Mouse (Mus musculus) G1E (cell line): Measurements from ENCODE around the gene Dnmt3a. TPM values are rescaled to one million over a fixed set of nuclear protein-coding genes. Genes with fewer than 3 reads are reported as not detected.

Experiments
- ATAC-seq: 2 replicates; pipeline ENCODE4 v1.8.0; 2016; ENCODE audit warnings: mild to moderate bottlenecking; ENCODE audit not compliant: insufficient number of reproducible peaks, poor library complexity, low FRiP score, severe bottlenecking; ENCODE audit errors: extremely low read depth
- DNase-seq: peaks from one replicate; pipeline ENCODE4 v3.0.0; 2012; ENCODE audit warnings: low spot score
- H3K27me3 ChIP-seq: 2 replicates; pipeline ENCODE4 v1.6.1; 2012; ENCODE audit warnings: mild to moderate bottlenecking, low read length, inconsistent platforms; ENCODE audit not compliant: insufficient read depth
- H3K36me3 ChIP-seq: replicated peaks from 2 replicates; pipeline ENCODE3; 2012; ENCODE audit warnings: mild to moderate bottlenecking, inconsistent platforms
- H3K4me1 ChIP-seq: 2 replicates; pipeline ENCODE4 v1.6.1; 2012; ENCODE audit warnings: low read depth, low read length, inconsistent platforms, mixed read lengths; ENCODE audit not compliant: insufficient read depth
- H3K4me3 ChIP-seq: 2 replicates; pipeline ENCODE4 v1.5.1; 2012; ENCODE audit warnings: low read depth, mild to moderate bottlenecking, inconsistent platforms, low read length, moderate library complexity, mixed read lengths
- H3K9me3 ChIP-seq: replicated peaks from 2 replicates; pipeline ENCODE4 v1.6.1; 2012; ENCODE audit warnings: inconsistent platforms
- CTCF ChIP-seq: IDR thresholded peaks from 2 replicates; pipeline ENCODE4 v1.5.1; 2012; ENCODE audit warnings: low read depth, low read length, inconsistent platforms, mixed read lengths
- GATA1 ChIP-seq: IDR thresholded peaks from 2 replicates; pipeline ENCODE4 v1.6.1; 2012; ENCODE audit warnings: borderline replicate concordance, low read length, inconsistent platforms, mixed read lengths
- GATA2 ChIP-seq: IDR thresholded peaks from 2 replicates; pipeline ENCODE4 v1.6.1; 2012; ENCODE audit warnings: low read depth, low read length, inconsistent platforms, borderline replicate concordance
- POLR2AphosphoS5 ChIP-seq: IDR thresholded peaks from 2 replicates; pipeline ENCODE4 v1.6.1; 2012; ENCODE audit warnings: low read depth, low read length, inconsistent platforms; ENCODE audit not compliant: insufficient replicate concordance
- TAL1 ChIP-seq: conservative IDR thresholded peaks from 2 replicates; pipeline ENCODE4 v1.6.1; 2012; ENCODE audit warnings: low read depth, low read length, inconsistent platforms, mixed read lengths
- polyA plus RNA-seq: library from polyadenylated mRNA; stranded (reverse); fragments of >175 nt; gene quantifications from 2 replicates; pipeline ENCODE4 v1.2.3, GENCODE M21; 2012
- total RNA-seq, 2 experiments: library from RNA; stranded (forward) in 1 of 2; stranded (reverse) in 1 of 2; fragments of 200-1000 nt in 1 of 2; fragments of >200 nt in 1 of 2; fragmentation: Nextera tagmentation in 1 of 2; gene quantifications; 2 replicates each; pipeline ENCODE4 v1.2.3; 2014 to 2017

Dnmt3a gene
- total and polyA plus RNA-seq, 3 experiments: 0.05 to 1.1 TPM; not detected in 1

GRCm38 (mm10) chr12:3892240-3893059 is 86.6 kb downstream of the Dnmt3a start:
- ATAC-seq: no peak
- Histone ChIP-seq H3K4me3 (no peak overlapping the region), H3K36me3 (no peaks in the 10 kb centered on the region), H3K27me3 (peaks cover 6% of the 10 kb centered on the region; the same call in 1 of the 2 replicates), H3K4me1 (no peaks in the 10 kb centered on the region), H3K9me3 (no peaks in the 10 kb centered on the region)
- TF ChIP-seq GATA1 (no peak), POLR2AphosphoS5 (no peak), TAL1 (no peak), CTCF (no peak), GATA2 (no peak)
- no peak for DNase-seq

DNA sequence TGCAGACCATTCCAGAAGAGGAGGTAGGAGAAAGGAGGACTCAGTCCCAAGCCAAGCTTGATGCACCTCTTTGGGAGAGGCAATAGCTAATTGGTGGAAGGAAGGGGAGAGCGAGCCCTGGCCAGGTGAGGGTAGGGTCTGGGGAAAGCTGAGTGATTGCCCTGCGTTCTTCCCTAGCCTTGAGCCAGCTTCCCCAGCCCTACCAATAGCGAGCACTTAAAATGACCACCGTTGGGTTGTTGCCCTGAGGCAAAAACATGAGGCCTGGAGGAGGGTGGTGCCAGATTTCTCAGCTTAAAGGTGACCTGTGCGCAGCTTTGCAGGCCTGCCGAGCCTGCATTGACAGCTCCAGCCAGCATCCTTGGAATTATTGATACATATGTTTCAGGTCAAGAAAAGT is 87.5 kb downstream of the Dnmt3a start:
- Histone ChIP-seq H3K4me3 (no peak overlapping the region), H3K9me3 (no peaks in the 10 kb centered on the region), H3K36me3 (no peaks in the 10 kb centered on the region), H3K4me1 (no peaks in the 10 kb centered on the region), H3K27me3 (peaks cover 6% of the 10 kb centered on the region; the same call in 1 of the 2 replicates)
- ATAC-seq (no peak), DNase-seq (no peak)
- TF ChIP-seq GATA1: no peak
- TF ChIP-seq POLR2AphosphoS5: no peak
- TF ChIP-seq CTCF: no peak
- no peak for TF ChIP-seq GATA2
- TF ChIP-seq TAL1: no peak

DNA sequence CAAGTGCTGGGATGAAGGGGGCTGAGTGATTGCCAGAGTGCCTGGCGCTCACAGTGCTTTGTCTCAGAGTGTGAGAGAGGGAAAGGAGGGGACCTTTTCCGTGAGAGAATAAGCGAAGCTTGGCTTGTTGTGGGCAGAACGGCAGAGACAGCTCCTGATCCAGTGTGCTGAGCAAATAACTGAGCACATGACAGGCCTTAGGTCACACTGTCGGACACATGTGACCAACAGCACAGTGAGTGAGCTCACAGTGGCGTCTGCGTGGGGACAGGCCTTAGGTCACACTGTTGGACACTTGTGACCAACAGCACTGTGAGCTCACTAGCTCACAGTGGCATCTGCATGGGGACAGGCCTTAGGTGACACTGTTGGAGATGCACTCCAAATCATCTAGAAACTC is 88.7 kb downstream of the Dnmt3a start:
- ATAC-seq (no peak), DNase-seq (no peak)
- H3K9me3 ChIP-seq: no peaks in the 10 kb centered on the region
- TF ChIP-seq TAL1: no peak
- no peak for TF ChIP-seq POLR2AphosphoS5
- TF ChIP-seq CTCF: no peak
- H3K27me3 ChIP-seq: peaks cover 6% of the 10 kb centered on the region; the same call in 1 of the 2 replicates
- no peaks in the 10 kb centered on the region for H3K36me3 ChIP-seq
- no peak overlapping the region for H3K4me3 ChIP-seq
- H3K4me1 ChIP-seq: no peaks in the 10 kb centered on the region

GRCm38 (mm10) chr12:3897057-3897545 is 91.3 kb downstream of the Dnmt3a start:
- TF ChIP-seq TAL1: no peak
- no peak for TF ChIP-seq GATA2
- TF ChIP-seq CTCF: no peak
- no peak for TF ChIP-seq POLR2AphosphoS5
- Histone ChIP-seq H3K9me3 (no peaks in the 10 kb centered on the region), H3K27me3 (peaks cover 2% of the 10 kb centered on the region; the same call in 1 of the 2 replicates), H3K4me3 (no peak overlapping the region), H3K4me1 (no peaks in the 10 kb centered on the region), H3K36me3 (no peaks in the 10 kb centered on the region)
- DNase-seq (no peak), ATAC-seq (no peak)

- Histone ChIP-seq H3K9me3 (no peaks in the 10 kb centered on the region), H3K27me3 (no peaks in the 10 kb centered on the region), H3K4me1 (no peaks in the 10 kb centered on the region), H3K36me3 (no peaks in the 10 kb centered on the region), H3K4me3 (no peak overlapping the region)
- ATAC-seq (no peak), DNase-seq (no peak)
- TF ChIP-seq POLR2AphosphoS5 (no peak), GATA2 (no peak), TAL1 (no peak), GATA1 (no peak), CTCF (no peak)
These were observed 93.0 kb downstream of the Dnmt3a start for GRCm38 (mm10) chr12:3898811-3899210.

- H3K36me3 ChIP-seq: no peaks in the 10 kb centered on the region
- DNase-seq: no peak
- no peaks in the 10 kb centered on the region for H3K4me1 ChIP-seq
- H3K4me3 ChIP-seq: no peak overlapping the region
- TF ChIP-seq TAL1 (no peak), POLR2AphosphoS5 (no peak)
- peaks cover 3% of the 10 kb centered on the region; the same call in 1 of the 2 replicates for H3K27me3 ChIP-seq
- H3K9me3 ChIP-seq: no peaks in the 10 kb centered on the region
- no peak for ATAC-seq
These were observed 99.6 kb downstream of the Dnmt3a start for GRCm38 (mm10) chr12:3905436-3905835.

- Histone ChIP-seq H3K27me3 (peaks cover 4% of the 10 kb centered on the region; the same call in 1 of the 2 replicates), H3K4me1 (no peaks in the 10 kb centered on the region), H3K4me3 (no peak overlapping the region), H3K9me3 (no peaks in the 10 kb centered on the region), H3K36me3 (no peaks in the 10 kb centered on the region)
- ATAC-seq: no peak
- TF ChIP-seq POLR2AphosphoS5 (no peak), CTCF (no peak), GATA1 (no peak), GATA2 (no peak), TAL1 (no peak)
- no peak for DNase-seq
These were observed 100.5 kb downstream of the Dnmt3a start for GRCm38 (mm10) chr12:3906308-3906707.
